In the genomic region with DNA sequence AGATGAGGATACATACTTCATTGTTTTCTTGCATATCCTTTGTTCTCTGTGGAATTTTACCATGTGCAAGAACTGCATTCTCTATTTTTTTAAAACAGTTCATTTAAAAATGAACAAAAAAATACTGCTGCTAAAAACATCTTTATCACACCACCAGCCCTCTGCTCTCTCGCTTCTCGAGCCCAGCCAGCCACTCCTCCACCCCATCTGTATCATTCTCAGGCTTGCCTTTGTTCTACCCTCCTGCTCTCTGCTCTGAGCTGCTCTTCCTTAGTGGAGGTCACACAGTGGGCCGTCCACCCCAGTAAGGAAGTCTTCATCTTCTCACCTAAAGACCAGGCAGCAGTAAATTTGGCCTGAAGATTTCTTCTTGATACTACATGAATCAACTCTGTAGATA, we compare ENCODE assay signal across 25 mouse cellular contexts.
"Had no signal": no experiment of that assay in that cellular context is flagged by ENCODE, and none has a peak within 500 bp of the region (broad histone marks: within the 10 kb centered on the region; RNA-seq: fewer than 3 reads in every experiment).

No protein-coding gene starts in this region.

- H3K4me3 ChIP-seq: heart, embryonic 13.5 days; heart, embryonic 15.5 days; hindbrain, embryonic 13.5 days; hindbrain, embryonic 15.5 days; intestine, embryonic 15.5 days; kidney, embryonic 15.5 days; limb, embryonic 13.5 days; limb, embryonic 15.5 days; liver, embryonic 12.5 days had no signal

- H3K4me1 ChIP-seq: hindbrain, embryonic 15.5 days; intestine, embryonic 15.5 days; kidney, embryonic 15.5 days; limb, embryonic 15.5 days; liver, embryonic 12.5 days had no signal

- DNase-seq: forebrain, postnatal 0 days; gastrocnemius, postnatal 14 days; gastrocnemius, postnatal 36 days; heart, adult 18-20 months; heart, postnatal 14 days; heart, postnatal 36 days; kidney, adult 11 months; kidney, adult 2 months; kidney, adult 9 months; kidney, postnatal 14 days; kidney, postnatal 36 days; layer of hippocampus, postnatal 36 days; left cerebral cortex, postnatal 4 days had no signal

- H3K27ac ChIP-seq: heart, embryonic 13.5 days; heart, embryonic 15.5 days; hindbrain, embryonic 13.5 days; hindbrain, embryonic 15.5 days; hindbrain, postnatal 0 days; intestine, embryonic 15.5 days; kidney, embryonic 15.5 days; kidney, postnatal 0 days; limb, embryonic 13.5 days; limb, embryonic 15.5 days; liver, embryonic 12.5 days; liver, embryonic 14.5 days had no signal

- H3K9ac ChIP-seq: forebrain, postnatal 0 days; heart, embryonic 13.5 days; heart, embryonic 15.5 days; hindbrain, embryonic 13.5 days; hindbrain, embryonic 15.5 days; intestine, embryonic 15.5 days; kidney, embryonic 15.5 days; limb, embryonic 13.5 days; limb, embryonic 15.5 days; liver, embryonic 12.5 days; liver, embryonic 14.5 days had no signal

- H3K36me3 ChIP-seq: heart, embryonic 13.5 days; heart, embryonic 15.5 days; hindbrain, embryonic 13.5 days; hindbrain, embryonic 15.5 days; intestine, embryonic 15.5 days; kidney, embryonic 15.5 days; limb, embryonic 13.5 days; limb, embryonic 15.5 days; liver, embryonic 12.5 days had no signal
